Mouse (Mus musculus) layer of hippocampus, adult 18-20 months (tissue): ENCODE measurements at regions not wholly inside any gene's neighbourhood (a gene's known extent, or its start where the extent isn't known, plus 50 kb on each side); places are given as distances from the start of the nearest gene placed in this dataset.
"Not testable (repeated sequence)": the region's sequence is repeated elsewhere in the genome, so short reads cannot be mapped to it uniquely, and the experiment has no call there.

Source experiments
- DNase-seq, 2 experiments: peaks; one replicate each; pipeline ENCODE4 v3.0.0; 2022; ENCODE audit warnings: low spot score in 2 of 2

- DNase-seq = no peak
Measured at GRCm38 (mm10) chr19:59516957-59517356, 58.8 kb downstream of the Emx2 start.

GRCm38 (mm10) chr19:59519156-59519555 lies 61.0 kb downstream of the Emx2 start:
- DNase-seq = peak in 1 of 2 experiments; percentile 7

GRCm38 (mm10) chr19:59522176-59522575 lies 64.0 kb downstream of the Emx2 start:
- no peak for DNase-seq

- no peak for DNase-seq
Measured at GRCm38 (mm10) chr19:59523356-59523755, 65.2 kb downstream of the Emx2 start.

- no peak for DNase-seq
Measured at GRCm38 (mm10) chr19:59564101-59564500, 105.9 kb downstream of the Emx2 start.

GRCm38 (mm10) chr19:59568907-59569306 lies 110.7 kb downstream of the Emx2 start:
- no peak for DNase-seq

GRCm38 (mm10) chr19:59569590-59569989 lies 111.4 kb downstream of the Emx2 start:
- not testable (repeated sequence) for DNase-seq

GRCm38 (mm10) chr19:59574346-59574745 lies 116.2 kb downstream of the Emx2 start:
- no peak for DNase-seq

DNA sequence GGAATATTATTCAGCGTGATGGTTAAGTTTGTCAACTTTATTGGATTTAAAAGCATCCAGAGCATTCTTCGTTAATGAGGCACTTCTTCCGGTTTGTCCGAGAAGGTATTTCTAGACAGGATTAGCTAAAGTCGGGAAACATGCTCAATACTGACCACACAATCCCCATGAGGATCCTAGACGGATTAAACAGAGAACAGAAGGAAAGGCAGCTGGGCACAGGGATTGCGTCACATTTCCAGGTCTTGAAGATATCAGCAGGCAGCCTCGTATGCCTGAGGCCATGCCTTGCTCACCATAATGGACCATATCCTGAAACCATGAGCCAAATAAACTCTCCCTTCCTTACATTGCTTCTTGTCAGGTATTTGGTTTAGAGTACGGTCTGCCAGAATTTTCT lies 119.7 kb downstream of the Emx2 start:
- DNase-seq = no peak

DNA sequence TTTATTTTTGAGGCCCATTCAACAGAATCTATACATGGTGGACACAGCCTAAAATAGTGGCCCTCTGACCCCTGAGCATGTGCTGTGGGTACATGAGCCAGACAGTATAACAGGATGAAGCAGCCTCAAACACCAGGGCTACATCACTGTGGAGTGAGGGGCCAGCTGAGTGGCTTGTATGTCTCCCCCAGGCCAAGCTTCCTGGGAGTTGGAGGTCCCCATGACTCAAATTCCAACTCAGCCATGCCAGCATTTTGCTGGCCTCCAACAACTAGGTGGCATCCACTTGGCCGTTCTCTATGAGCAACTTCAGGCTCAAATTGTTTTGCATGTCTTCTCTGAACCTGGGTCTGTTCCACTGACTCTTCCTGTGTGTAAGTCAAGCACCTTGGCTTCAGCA lies 121.5 kb downstream of the Emx2 start:
- DNase-seq = no peak

- DNase-seq = no peak
Measured at GRCm38 (mm10) chr19:59585835-59586234, 127.7 kb downstream of the Emx2 start.

GRCm38 (mm10) chr19:59587303-59587702 lies 129.1 kb downstream of the Emx2 start:
- DNase-seq = no peak

DNA sequence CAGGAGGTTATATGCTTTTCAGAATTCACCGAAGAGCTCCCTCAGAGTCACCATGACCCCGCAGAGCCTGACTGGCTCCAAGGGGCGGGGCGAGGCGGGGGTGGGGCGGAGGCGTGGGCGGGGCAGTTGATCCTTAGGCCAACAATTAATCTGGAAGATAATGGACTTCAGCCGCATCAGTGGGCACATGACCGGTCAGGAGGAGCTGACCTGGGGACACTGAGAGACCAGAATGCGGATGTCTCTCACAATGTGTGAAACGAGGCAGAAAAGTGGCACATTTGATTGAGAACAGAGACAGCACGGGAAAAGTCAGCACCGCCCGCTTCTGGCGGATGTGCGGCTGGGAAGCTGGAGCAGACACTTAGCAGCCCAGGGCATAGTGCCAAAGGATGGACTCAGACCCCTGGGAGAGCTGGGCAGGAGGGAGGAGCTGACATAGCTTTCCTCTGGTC lies 129.9 kb downstream of the Emx2 start:
- no peak for DNase-seq

DNA sequence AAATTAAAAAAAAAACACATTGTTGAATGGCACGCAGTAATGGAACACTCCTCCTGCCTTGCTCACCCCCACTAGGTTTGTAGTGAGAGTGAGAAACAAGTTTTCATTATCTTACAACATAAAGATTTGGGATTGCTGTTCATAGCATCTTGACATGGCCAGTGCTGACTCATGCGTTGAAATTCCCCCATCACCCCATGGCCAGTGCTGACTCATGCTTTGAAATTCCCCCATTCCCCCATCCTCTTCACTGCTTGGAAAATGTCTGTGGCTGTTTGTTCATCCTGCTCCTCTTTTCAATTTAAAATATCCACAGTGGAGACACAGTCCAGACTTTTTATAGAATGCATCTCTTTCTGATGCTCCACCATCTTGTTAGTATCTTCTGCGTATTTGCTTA lies 131.8 kb downstream of the Emx2 start:
- no peak for DNase-seq

DNA sequence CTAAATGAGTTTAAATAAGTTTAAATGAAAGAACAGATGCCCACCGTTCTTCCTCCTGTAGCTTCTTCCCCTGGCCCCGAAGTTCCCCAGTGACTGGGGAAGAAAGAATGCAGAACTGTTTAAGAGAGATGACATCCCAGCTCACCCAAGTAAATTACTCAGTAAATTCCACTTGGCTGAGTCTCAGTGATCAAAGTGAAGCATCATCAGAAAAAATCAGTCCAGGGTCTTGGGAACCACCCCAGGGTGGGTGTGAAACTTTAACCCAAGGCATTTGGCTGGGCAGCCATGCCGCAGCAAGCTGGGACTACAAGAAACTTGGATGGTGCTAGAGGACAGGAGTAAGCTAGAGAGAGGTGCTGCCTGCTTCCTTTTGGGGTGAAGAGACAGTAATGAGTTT lies 133.9 kb downstream of the Emx2 start:
- DNase-seq = no peak

DNA sequence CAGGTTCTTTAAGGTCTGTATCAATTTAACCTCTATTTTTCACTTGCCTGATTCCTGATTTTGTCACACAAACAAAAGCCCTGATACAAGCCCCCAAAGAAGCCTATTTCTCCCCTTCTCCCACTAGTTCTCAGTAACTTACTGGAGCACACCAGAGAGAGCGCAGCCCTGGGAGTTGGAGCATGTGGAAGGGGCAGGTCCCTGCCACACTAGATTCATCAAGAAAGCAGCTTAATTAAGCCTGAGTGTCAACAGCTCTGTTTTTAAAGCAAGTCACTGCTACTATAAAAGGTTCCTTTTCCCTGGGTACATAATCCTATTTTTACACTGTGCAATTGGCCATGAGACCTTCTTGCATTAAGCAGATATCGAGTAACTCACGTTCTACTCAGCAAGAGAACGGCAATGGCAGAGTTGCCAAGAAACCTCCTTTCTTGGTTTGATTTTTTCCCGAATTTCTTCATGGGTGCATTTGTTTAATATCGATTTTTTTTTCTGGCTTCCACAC lies 166.2 kb downstream of the Emx2 start:
- no peak for DNase-seq

- DNase-seq = no peak
Measured at GRCm38 (mm10) chr19:59627681-59628080, 169.5 kb downstream of the Emx2 start.

DNA sequence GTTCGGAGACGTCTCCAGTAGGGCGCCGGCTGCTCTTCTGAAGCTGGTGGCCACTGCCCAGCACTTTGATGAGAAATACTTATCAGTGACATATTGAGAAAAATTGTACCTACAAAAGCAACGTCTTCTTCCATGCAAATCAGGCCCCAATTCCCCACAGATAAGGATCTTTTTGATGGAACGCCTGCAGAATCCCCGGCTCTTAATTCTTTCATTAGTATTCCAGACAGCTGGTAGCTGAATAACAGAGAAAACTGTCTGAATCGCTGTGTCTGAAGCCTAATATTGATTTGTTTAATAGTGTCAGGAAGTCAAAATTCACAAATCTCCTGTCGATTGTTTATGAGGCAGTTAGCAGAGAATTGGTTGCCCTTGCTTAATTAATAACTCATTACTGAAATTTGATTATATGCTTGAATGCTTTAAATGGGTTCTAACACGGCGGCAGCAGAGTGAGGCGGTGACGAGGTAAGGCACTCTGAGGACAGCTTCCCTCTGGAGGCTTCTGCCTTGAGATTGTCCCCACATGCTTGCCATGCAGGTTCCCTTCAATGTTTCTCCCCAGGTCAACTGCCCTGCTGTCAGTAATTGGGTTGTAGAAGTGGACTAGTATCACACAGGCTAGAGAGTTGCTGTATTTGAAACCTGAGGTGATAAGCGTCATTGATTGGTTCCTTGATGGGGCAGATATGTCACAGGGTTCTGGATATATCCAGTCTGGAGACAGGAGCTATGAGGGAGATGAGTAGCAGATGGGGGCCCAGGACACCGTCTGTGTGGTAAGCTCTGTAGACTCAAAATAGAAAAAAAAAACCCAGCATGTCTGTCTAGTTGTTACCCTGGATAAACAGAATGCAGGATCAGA lies 170.4 kb downstream of the Emx2 start:
- no peak for DNase-seq

GRCm38 (mm10) chr19:59629161-59629445 lies 170.9 kb downstream of the Emx2 start:
- no peak for DNase-seq

- no peak for DNase-seq
Measured at GRCm38 (mm10) chr19:59630095-59630494, 171.9 kb downstream of the Emx2 start.

DNA sequence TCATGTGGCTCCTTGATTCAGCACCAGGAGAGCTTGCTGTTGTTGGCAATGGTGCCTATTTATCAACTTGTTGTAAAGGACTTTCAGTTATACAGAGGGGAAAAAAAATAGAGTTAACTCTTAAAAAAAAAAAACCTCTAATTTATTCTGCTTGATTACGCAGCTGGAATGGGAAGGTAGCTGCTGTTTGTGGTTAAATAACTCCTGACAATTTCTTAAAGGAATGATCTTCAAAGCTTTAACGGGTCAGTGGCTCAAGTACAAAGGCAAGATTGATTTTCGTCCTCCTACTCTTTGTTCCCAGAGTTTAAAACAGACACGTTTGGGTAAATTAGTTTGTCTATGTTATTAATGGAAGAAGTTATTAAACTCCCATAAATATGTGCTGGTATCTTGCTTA lies 172.5 kb downstream of the Emx2 start:
- DNase-seq = no peak

- DNase-seq = no peak
Measured at GRCm38 (mm10) chr19:59631541-59631940, 173.4 kb downstream of the Emx2 start.

GRCm38 (mm10) chr19:59636271-59636670 lies 178.1 kb downstream of the Emx2 start:
- DNase-seq = no peak
